Mouse (Mus musculus) neural tube, embryonic 15.5 days (tissue): ENCODE data around the gene Tas1r1. TPM values are rescaled to one million over a fixed set of nuclear protein-coding genes. Genes with fewer than 3 reads are reported as not detected.

Source experiments
- ATAC-seq: fragments of 200-750 bp; cut with Nextera tagmentation; 2 replicates; pipeline ENCODE4 v1.8.0; 2017; ENCODE audit warnings: mild to moderate bottlenecking, moderate TSS enrichment, moderate library complexity; ENCODE audit not compliant: low FRiP score
- H3K27ac ChIP-seq: fragments of 300-500 bp; sonication (generic); replicated peaks from 2 replicates; pipeline ENCODE4 v1.5.1; 2015; ENCODE audit warnings: mild to moderate bottlenecking, inconsistent platforms
- H3K27me3 ChIP-seq: fragments of 300-500 bp; sonication (generic); replicated peaks from 2 replicates; pipeline ENCODE4 v1.6.1; 2015; ENCODE audit warnings: inconsistent platforms
- H3K36me3 ChIP-seq: fragments of 300-500 bp; sonication (generic); 2 replicates; pipeline ENCODE4 v1.6.1; 2015; ENCODE audit warnings: inconsistent platforms
- H3K4me1 ChIP-seq: fragments of 300-500 bp; sonication (generic); 2 replicates; pipeline ENCODE4 v1.6.1; 2015; ENCODE audit warnings: inconsistent platforms
- H3K4me2 ChIP-seq: fragments of 300-500 bp; sonication (generic); 2 replicates; pipeline ENCODE4 v1.6.1; 2015; ENCODE audit warnings: inconsistent platforms, mild to moderate bottlenecking, moderate library complexity
- H3K4me3 ChIP-seq: fragments of 300-500 bp; sonication (generic); replicated peaks from 2 replicates; pipeline ENCODE4 v1.5.1; 2015; ENCODE audit warnings: mild to moderate bottlenecking, inconsistent platforms
- H3K9ac ChIP-seq: fragments of 300-500 bp; sonication (generic); replicated peaks from 2 replicates; pipeline ENCODE4 v1.6.1; 2015; ENCODE audit warnings: mild to moderate bottlenecking, inconsistent platforms
- H3K9me3 ChIP-seq: fragments of 300-500 bp; sonication (generic); replicated peaks from 2 replicates; pipeline ENCODE4 v1.6.1; 2016; ENCODE audit warnings: inconsistent platforms
- WGBS: fragments of 180-500 bp; shearing (Covaris S2); methylation state at CpG from one replicate; pipeline ENCODE4 v1.1.7; 2015; ENCODE audit warnings: mixed read lengths; 5-methylcytosine and 5-hydroxymethylcytosine counted together
- polyA plus RNA-seq: library from polyadenylated mRNA; unstranded; fragments of >200 nt; fragmentation: Nextera tagmentation; extraction: Ambion mirVana; gene quantifications from 2 replicates; pipeline ENCODE4 v1.2.1, GENCODE M21; 2015

Tas1r1 gene
- polyA plus RNA-seq, 1 experiment from 2014 or later: 2.2 TPM

DNA sequence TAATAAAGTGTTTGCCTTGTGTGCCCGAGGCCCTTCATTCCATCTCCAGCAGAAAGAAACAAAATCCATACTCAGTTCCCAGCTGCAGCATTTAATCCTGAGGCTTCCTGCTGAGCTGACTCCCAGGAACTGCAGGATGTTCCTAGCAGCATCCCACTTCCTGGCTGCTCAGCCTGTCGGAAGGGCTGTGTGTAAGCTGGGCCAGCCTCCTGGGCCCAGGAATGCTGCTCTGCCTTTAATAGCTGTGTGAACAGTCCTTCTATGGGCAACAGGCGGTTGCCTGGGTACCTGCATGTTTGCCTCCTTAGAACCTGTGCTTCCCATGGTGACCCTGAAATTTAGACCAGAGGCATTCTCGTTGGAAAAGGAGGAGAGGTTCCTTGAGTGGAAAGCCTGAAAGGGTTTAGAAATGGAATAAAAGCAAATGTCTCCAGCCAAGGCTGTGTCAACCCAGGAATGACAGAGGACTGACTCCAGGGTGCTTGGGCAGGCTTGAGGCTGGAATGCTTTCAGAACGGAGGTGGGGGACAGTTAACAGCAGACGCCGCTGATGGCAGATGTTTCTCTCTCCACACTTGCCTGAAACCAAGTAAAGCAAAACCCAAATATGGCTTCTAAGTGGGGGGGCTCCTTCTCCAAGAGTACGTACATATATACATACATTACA lies 30.8 kb downstream of the Tas1r1 start:
- Histone ChIP-seq H3K9me3 (no peaks in the 10 kb centered on the region), H3K27me3 (peaks cover 34% of the 10 kb centered on the region), H3K36me3 (peaks cover 7% of the 10 kb centered on the region), H3K9ac (0 out of 2 replicates have a peak overlapping the region, but pooled peaks have one; percentile 66), H3K4me3 (peak overlapping the region; percentile 85), H3K4me2 (peak overlapping the region; percentile 100), H3K27ac (peak overlapping the region; percentile 87), H3K4me1 (peaks cover 42% of the 10 kb centered on the region)
- ATAC-seq: no peak
- 8% methylated on average over 8 of the region's 8 CpGs for WGBS

DNA sequence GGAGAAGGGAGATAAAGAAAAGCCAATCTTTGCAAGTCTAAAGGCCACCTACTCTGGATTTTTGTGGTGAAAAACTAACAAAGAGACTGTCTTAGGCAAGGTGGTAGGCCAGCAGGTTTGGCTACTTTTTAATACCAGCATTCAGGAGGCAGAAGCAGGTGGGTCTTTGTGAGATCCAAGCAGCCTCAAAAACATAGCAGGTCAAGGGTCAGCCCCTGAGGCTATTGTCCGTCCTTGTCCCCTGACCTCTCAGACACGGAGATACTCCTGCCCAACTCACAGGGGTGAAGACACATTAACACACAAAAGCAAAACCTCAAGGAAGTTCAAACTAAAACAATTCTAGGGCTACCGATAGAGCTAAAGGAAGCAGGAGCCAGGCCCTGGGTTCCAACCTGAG lies 31.6 kb downstream of the Tas1r1 start:
- Histone ChIP-seq H3K36me3 (no peaks in the 10 kb centered on the region), H3K9me3 (no peaks in the 10 kb centered on the region), H3K27ac (no peak overlapping the region), H3K4me2 (no peak overlapping the region), H3K27me3 (peaks cover 34% of the 10 kb centered on the region), H3K4me3 (no peak overlapping the region), H3K4me1 (peaks cover 39% of the 10 kb centered on the region), H3K9ac (no peak overlapping the region)
- 19% methylated on average over 3 of the region's 3 CpGs for WGBS
- no peak for ATAC-seq

DNA sequence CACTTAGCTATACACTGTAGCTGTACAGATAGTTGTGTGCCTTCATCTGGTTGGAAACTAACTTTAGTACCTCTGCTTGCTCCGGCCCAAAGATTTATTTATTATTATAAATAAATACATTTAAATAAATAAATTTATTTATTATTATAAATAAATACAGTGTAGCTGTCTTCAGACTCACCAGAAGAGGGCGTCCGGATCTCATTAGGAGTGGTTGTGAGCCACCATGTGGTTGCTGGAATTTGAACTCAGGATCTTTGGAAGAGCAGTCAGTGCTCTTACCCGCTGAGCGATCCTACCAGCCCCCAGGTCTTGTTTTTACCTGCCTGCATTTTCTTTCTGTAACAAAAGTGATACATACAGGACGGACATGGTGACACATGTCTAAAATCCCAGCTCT lies 32.2 kb downstream of the Tas1r1 start:
- Histone ChIP-seq H3K27me3 (peaks cover 29% of the 10 kb centered on the region), H3K9ac (no peak overlapping the region), H3K27ac (no peak overlapping the region), H3K4me2 (no peak overlapping the region), H3K36me3 (no peaks in the 10 kb centered on the region), H3K4me1 (peaks cover 32% of the 10 kb centered on the region), H3K9me3 (no peaks in the 10 kb centered on the region), H3K4me3 (no peak overlapping the region)
- WGBS: 85% methylated on average over 6 of the region's 6 CpGs
- no peak for ATAC-seq

DNA sequence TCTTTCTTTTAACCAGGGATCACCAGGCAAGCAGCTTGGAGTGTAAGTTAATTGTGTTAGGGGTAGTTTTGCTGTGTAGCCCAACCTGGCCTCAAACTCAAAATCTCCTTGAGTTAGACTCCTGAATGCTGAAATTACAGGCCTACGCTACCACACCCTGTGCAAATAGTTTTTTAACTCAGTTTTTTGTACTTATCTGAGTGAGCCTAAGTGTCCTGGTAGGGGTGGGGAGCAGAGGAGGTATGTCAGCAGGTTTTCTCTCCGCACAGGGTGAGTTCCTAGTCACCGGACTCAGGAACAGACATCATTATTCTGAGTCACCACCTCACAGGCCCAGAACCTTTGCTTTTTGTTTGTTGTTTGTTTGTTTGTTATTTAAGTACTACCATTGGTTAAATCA lies 36.3 kb downstream of the Tas1r1 start:
- peaks cover 9% of the 10 kb centered on the region for H3K27me3 ChIP-seq
- no peak overlapping the region for H3K4me3 ChIP-seq
- no peaks in the 10 kb centered on the region for H3K9me3 ChIP-seq
- no peaks in the 10 kb centered on the region for H3K36me3 ChIP-seq
- peaks cover 8% of the 10 kb centered on the region for H3K4me1 ChIP-seq
- no peak overlapping the region for H3K9ac ChIP-seq
- 94% methylated on average over 3 of the region's 3 CpGs for WGBS
- ATAC-seq: no peak
- no peak overlapping the region for H3K4me2 ChIP-seq
- H3K27ac ChIP-seq: no peak overlapping the region

DNA sequence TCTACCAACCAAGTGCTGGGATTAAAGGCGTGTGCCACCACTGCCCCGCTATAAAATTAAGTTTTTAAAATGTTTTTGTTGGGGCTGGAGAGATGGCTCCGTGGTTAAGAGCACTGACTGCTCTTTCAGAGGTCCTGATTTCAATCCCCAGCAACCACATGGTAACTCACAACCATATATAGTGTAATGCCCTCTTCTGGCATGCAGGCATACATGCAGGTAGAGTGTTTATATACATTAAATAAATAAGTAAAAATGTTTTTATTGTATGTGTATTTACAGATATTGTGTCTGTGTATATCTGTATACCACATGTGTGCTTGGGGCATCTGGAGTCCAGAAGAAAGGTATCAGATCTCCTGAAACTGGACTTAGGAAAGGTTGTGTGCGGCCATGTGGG lies 37.0 kb downstream of the Tas1r1 start:
- H3K9ac ChIP-seq: no peak overlapping the region

DNA sequence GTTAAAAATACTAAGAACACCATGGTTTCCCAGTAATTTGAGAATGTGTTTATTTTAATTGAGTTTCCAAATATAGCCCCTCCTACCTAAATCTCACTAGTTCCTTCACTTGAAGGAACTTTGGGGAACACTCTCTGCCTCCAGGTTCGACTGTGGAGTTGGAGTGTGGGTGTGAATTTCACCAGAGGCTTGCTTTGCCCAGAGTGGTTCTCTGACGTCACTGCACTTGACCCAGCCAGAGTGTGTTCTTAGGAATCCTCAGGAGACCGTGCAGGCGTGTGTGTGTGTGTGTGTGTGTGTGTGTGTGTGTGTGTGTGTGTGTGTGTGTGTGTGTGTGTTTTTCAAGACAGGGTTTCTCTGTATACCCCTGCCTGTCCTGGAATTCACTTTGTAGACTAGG lies 37.5 kb downstream of the Tas1r1 start:
- WGBS: 52% methylated on average over 4 of the region's 4 CpGs
- no peaks in the 10 kb centered on the region for H3K27me3 ChIP-seq
- H3K4me1 ChIP-seq: peaks cover 11% of the 10 kb centered on the region
- H3K9me3 ChIP-seq: no peaks in the 10 kb centered on the region
- H3K4me3 ChIP-seq: no peak overlapping the region
- H3K36me3 ChIP-seq: no peaks in the 10 kb centered on the region
- no peak overlapping the region for H3K27ac ChIP-seq
- H3K9ac ChIP-seq: no peak overlapping the region
- no peak for ATAC-seq
- no peak overlapping the region for H3K4me2 ChIP-seq

More for the DNA sequence above, 37.0 kb downstream of the Tas1r1 start:
- no peak for ATAC-seq
- Histone ChIP-seq H3K36me3 (no peaks in the 10 kb centered on the region), H3K27ac (no peak overlapping the region), H3K4me3 (no peak overlapping the region), H3K4me1 (peaks cover 11% of the 10 kb centered on the region), H3K4me2 (no peak overlapping the region), H3K27me3 (peaks cover 2% of the 10 kb centered on the region), H3K9me3 (no peaks in the 10 kb centered on the region)
- WGBS: 68% methylated on average over 4 of the region's 4 CpGs

DNA sequence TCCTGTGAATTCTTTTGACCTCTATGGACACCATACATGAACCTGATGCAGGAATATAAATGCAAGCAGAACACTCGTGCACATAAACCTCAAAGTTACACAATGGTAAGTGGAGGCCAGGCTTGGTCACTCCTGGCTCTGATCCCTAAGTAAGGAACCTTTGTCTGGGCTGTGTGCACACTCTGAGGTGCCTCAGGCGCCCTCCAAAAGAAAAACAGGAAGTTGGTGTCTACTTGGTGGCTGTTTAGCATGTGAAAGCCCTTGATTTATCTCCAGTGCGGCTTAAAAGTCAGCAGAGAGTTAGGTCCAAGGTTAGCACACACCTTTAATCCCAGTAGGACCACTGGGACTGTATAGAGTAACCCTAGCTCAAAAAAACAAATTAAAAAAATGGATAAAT lies 38.9 kb downstream of the Tas1r1 start:
- Histone ChIP-seq H3K27ac (no peak overlapping the region), H3K36me3 (no peaks in the 10 kb centered on the region), H3K27me3 (no peaks in the 10 kb centered on the region), H3K9me3 (no peaks in the 10 kb centered on the region), H3K4me2 (no peak overlapping the region), H3K4me3 (no peak overlapping the region), H3K9ac (no peak overlapping the region), H3K4me1 (peaks cover 15% of the 10 kb centered on the region)
- WGBS: 63% methylated on average over 3 of the region's 3 CpGs
- ATAC-seq: no peak

DNA sequence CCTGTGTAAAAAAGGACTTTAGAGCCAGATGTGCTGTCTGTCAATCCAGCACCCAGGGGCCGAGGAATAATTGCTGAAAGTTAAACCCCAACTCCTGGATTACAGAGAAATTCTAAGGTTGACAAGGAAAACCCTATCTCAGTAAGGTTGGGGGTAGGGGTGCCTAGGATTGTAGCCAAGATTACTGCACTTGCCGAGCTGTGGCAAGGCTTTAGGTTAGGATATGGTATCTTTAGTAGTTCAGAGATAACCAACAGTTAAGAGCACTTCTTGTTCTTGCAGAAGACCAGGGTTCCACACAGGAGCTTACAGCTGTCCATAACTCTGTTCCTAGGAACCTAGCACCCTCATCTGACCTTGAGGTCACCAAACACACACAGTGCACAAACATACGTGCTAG lies 40.7 kb downstream of the Tas1r1 start:
- H3K4me3 ChIP-seq: peak overlapping the region; percentile 98; the same call in 1 of the 2 replicates
- H3K4me1 ChIP-seq: peaks cover 30% of the 10 kb centered on the region
- H3K9me3 ChIP-seq: no peaks in the 10 kb centered on the region
- ATAC-seq: no peak
- no peaks in the 10 kb centered on the region for H3K27me3 ChIP-seq
- peaks cover under 1% of the 10 kb centered on the region for H3K36me3 ChIP-seq
- no peak overlapping the region for H3K27ac ChIP-seq
- H3K9ac ChIP-seq: peak overlapping the region; percentile 66
- WGBS: 85% methylated on average over 3 of the region's 3 CpGs
- H3K4me2 ChIP-seq: peak overlapping the region; percentile 67

DNA sequence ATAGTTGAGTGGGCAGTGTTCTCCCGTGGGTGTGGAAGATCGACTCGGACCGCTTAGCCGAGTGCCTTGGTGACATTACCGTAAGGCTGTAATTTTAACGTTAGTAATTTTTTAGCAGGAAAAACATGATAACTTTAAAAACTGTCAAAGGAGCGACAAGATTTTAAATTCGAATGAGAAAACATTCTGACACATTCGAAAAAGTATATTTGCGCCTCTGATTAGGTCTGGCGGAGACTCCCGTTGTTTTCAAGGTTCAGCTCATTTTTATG lies 41.5 kb downstream of the Tas1r1 start:
- peak overlapping the region; percentile 66 for H3K9ac ChIP-seq
- 4% methylated on average over 13 of the region's 13 CpGs for WGBS

DNA sequence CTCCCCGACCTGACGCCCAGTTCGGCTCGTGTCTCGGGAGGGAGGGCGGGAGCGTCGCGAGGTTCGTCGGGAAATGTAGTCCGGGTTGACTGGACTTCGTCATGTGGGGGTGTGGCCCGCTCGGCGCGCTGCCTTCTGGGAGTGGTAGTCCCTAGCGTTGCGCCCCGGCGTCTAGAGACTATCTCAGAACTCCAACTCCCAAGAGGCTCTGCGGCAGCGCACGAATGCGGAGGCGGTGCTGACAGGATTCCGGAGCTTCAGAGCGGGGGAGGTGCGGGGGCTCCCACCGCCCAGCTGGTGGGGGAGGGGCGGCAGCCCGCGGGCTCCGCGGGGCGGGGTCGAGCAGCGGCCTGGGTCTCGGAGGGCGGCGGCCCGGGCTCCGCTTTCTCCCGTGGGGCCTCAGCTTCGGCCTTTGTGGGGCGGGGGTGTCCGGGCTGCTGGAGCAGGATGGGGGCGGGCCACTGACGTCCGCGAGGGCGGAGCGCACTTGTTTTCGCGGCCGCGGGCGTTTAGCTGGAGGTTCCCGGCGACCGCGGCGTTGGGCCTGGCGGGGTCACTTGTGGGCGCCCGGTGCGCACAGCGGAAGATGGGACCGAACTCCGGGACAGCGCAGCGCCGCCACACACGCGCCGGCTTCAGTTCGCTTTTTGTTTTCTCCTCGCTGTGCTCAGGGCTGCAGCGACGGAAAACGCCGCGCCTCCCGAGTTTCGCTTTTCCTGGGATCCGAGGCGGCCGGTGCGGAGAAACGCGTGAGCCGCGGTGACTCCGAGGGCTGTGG lies 42.0 kb downstream of the Tas1r1 start, which contains the start of gene Phf13:
Gene Phf13, minus strand, starts transcription at position 86 of the 778 bp plus-strand sequence.
- H3K9me3 ChIP-seq: no peaks in the 10 kb centered on the region
- peak within 1 kb of the TSS; percentile 90 for H3K4me2 ChIP-seq
- H3K36me3 ChIP-seq: peaks cover 14% of the 10 kb centered on the region
- WGBS: under 1% methylated on average over 80 of the region's 94 CpGs
- H3K4me3 ChIP-seq: peak within 1 kb of the TSS; percentile 98
- peak within 1 kb of the TSS; percentile 90 for H3K9ac ChIP-seq
- no peaks in the 10 kb centered on the region for H3K27me3 ChIP-seq
- H3K4me1 ChIP-seq: peaks cover 30% of the 10 kb centered on the region
- peak; percentile 96 for ATAC-seq
- H3K27ac ChIP-seq: peak within 1 kb of the TSS; percentile 88

More for the DNA sequence above, 41.5 kb downstream of the Tas1r1 start:
- Histone ChIP-seq H3K27ac (peak overlapping the region; percentile 88), H3K27me3 (no peaks in the 10 kb centered on the region), H3K36me3 (peaks cover 8% of the 10 kb centered on the region), H3K4me2 (peak overlapping the region; percentile 67), H3K4me1 (peaks cover 30% of the 10 kb centered on the region), H3K4me3 (peak overlapping the region; percentile 98), H3K9me3 (no peaks in the 10 kb centered on the region)
- ATAC-seq: no peak

DNA sequence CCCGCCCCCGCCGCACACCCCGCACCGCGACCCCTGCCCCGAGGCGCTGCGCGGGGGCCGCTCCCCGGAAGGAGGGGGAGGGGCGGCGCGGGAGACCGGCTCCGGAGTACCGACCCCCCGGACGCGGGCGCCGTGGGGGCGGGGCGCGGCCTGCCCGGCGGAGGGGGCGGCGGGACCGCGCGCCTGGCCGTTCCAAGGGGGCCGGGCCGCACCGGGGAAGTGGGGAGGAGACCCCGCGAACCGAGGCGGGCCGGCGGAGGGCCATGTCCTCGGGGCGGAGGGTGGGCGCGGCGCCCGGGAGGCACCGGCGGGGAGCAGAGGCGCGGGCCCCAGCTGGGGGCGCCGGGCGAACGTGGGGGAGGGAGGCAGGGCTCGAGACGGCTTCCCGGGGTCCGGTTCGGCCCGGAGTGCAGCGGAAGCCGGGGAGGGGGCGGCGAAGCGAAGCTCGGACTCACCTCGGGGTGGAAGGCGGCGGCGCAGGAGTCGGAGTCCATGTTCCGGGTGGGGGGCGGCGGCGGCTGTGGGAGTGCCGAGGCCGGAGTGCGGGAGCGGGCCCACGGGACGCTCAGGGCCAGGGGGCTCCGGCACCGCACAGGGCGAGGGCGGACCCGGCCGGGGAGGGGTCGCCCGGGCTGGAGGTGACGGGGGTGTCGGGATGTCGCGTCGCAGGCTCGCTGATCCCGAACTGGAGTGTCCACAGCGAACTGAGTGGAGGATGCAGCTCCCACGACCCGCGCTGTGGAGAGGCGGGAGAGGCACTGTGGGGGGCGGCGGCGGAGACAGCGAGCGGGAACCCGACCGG lies 42.8 kb downstream of the Tas1r1 start:
- Histone ChIP-seq H3K4me1 (peaks cover 30% of the 10 kb centered on the region), H3K4me2 (peak overlapping the region; percentile 90), H3K9me3 (no peaks in the 10 kb centered on the region), H3K27me3 (no peaks in the 10 kb centered on the region), H3K27ac (peak overlapping the region; percentile 81), H3K36me3 (peaks cover 21% of the 10 kb centered on the region), H3K4me3 (peak overlapping the region; percentile 98), H3K9ac (peak overlapping the region; percentile 90)
- peak; percentile 7; the same call in 1 of the 2 replicates for ATAC-seq
- WGBS: under 1% methylated on average over 64 of the region's 111 CpGs
